Mouse (Mus musculus) adrenal gland (tissue): ENCODE data around the gene Snx6.
"Not testable (repeated sequence)": the region's sequence is repeated elsewhere in the genome, so short reads cannot be mapped to it uniquely, and the experiment has no call there.

Experiments used
- intact Hi-C: fragments of 180-260 bp; cut with DNase I; formaldehyde crosslinking; loops from one replicate; pipeline ENCODE4 v1.15.1; 2025

Gene Snx6

DNA sequence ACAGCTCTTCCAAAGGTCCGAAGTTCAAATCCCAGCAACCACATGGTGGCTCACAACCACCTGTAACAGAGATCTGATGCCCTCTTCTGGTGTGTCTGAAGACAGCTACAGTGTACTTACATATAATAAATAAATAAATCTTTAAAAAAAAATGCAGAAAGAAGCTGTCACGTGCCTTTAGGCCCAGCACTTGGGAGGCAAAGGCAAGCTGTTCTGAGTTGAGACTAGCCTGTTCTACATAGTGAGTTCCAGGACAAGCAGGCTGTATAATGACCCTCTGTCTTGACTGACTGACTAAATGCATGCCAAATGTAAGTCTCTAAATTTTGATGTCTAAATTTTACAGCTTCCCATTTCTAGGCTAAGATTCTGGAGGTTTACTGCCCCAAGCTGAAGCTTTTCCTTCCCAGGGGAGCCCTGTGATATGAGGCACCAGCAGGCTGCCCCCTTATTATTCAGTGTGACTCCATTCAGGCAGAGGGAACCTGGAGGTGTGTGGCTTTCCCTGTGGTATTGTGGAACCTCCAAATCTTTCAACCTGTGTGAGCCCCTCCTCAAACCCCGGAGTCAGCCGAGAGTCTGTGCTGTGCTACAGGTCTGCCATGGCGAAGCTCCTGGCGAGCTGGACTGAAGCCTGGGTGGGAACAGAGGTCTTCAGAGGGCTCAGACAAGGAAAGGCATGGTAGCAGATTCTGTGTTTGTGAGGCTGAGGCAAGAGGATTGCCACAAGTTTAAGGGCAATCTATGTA is 9.9 kb upstream of the Snx6 start:
- intact Hi-C loops: no loop called here

DNA sequence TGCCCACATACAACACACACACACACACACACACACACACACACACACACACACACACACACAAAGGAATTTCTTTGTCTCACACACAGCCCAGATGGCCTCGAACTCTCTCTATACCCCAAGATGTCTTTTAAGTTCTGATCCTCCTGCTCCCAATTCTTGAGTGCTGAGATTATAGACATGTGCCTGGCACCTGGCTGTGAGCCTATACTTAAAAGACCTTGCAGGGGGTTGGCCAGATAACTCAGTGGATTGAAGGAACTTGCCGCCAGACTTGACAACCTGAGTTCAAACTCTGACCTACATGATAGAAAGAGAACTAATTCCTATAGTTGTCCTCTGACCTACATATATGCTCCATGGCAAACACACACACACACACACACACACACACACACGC is 8.0 kb upstream of the Snx6 start:
- intact Hi-C loops: no loop called here

DNA sequence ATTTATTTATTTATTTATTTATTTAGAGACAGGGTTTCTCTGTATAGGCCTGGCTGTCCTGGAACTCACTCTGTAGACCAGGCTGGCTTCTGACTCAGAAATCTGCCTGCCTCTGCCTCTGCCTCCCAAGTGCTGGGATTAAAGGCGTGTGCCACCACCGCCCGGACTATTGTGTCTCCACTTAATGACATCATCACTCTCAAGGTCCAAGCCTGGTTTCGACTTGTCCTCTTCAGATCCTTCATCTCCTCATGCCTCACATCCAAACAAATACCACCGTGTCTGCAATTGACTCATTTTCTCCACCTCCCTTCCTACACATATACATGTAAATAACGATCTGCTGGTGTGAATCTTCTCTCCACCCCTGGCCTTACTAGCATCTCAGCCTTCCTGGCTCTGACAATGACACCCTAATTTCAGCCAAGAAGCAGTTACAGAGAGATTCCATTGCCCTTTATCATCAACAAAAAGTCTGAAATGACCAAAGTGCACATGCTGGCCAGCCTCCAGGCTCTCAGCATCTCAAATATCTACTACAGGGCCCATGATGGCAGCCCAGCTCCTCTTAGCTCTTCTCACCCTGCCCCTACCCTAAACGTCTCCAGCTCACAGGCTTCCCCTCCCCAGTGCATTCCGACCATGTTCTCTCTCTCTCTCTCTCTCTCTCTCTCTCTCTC is 1.2 kb upstream of the Snx6 start:
- intact Hi-C loops: no loop called here

DNA sequence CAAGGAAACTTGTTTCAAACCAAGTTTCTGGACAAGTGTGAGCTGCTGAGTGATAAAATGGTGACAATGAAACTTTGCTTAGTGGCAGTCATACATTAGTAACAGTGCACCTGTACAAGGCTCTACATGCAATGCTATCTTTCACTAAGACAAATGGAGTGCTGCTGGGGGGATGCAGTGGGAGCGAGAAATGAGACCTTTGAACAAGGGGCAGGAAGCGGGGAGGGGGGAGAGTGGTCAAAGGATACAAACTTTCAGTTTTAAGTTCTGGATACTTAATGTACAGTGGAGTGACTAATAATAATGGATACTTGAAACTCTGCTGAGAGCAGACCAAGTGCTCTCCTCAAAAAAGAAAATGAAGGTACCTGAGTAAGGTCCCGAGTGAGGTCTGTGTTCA is 1.1 kb downstream of the Snx6 start:
- intact Hi-C loops: no loop called here

GRCm38 (mm10) chr12:54791465-54791864 is 4.0 kb downstream of the Snx6 start:
- intact Hi-C loops: no loop called here

GRCm38 (mm10) chr12:54789346-54790143 is 6.0 kb downstream of the Snx6 start:
- intact Hi-C loops: no loop called here

DNA sequence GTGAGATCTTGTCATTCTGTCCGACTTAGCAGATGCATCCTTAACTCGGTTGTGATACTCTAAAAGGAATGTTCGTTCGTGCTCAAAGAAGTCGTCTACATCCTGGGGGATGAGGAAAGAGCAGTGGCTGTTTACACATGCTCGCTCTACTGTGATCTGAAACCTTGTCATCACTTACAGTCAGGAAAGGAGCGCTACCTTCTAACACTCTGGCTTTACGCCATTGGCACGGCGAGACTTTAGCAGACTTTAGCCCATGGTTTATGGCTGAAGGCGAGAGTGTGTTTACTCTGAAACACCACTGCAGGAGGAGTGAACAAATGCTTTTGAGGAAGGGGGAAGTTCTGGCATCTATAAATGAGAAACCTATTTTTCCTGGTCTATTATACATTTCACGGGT is 31.9 kb downstream of the Snx6 start:
- intact Hi-C loops: no loop called here

- intact Hi-C loops: no loop called here
Observed at GRCm38 (mm10) chr12:54760676-54761075, 34.8 kb downstream of the Snx6 start.

- intact Hi-C loops: no loop called here
Observed at GRCm38 (mm10) chr12:54758846-54759245, 36.7 kb downstream of the Snx6 start.

GRCm38 (mm10) chr12:54748647-54749046 is 46.9 kb downstream of the Snx6 start:
- intact Hi-C loops: no loop called here

DNA sequence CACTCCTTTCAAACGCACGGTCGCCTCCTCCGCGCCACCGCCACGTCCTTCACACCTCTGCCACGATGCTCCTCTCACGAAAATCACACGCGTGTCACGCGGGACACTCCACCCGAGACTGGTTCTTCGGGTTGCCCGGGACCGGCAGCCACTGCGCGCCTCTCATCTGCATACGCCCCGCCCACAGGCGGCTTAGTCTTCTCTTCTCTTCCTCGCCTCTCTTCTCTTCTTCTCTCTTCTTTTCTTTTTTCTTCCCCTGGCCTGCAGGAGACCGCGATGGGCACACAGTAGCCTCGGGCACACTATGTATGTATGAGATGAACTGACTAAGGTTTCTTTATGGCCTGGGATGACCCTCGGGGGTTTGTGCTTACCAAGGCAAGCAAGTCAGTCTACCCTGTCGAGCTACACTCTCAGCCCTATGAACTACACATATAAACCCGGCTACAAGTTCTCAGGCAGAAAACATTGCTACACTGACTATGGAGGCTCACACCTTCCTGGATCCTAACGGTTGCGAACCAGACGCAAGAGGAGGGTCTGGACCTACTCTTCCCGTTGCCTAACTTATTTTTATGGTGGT is 56.8 kb downstream of the Snx6 start:
- intact Hi-C loops: not testable (repeated sequence)

- intact Hi-C loops: not testable (repeated sequence)
Observed at GRCm38 (mm10) chr12:54737891-54738660, 57.4 kb downstream of the Snx6 start.

- intact Hi-C loops: not testable (repeated sequence)
Observed at GRCm38 (mm10) chr12:54734307-54735131, 61.0 kb downstream of the Snx6 start.

DNA sequence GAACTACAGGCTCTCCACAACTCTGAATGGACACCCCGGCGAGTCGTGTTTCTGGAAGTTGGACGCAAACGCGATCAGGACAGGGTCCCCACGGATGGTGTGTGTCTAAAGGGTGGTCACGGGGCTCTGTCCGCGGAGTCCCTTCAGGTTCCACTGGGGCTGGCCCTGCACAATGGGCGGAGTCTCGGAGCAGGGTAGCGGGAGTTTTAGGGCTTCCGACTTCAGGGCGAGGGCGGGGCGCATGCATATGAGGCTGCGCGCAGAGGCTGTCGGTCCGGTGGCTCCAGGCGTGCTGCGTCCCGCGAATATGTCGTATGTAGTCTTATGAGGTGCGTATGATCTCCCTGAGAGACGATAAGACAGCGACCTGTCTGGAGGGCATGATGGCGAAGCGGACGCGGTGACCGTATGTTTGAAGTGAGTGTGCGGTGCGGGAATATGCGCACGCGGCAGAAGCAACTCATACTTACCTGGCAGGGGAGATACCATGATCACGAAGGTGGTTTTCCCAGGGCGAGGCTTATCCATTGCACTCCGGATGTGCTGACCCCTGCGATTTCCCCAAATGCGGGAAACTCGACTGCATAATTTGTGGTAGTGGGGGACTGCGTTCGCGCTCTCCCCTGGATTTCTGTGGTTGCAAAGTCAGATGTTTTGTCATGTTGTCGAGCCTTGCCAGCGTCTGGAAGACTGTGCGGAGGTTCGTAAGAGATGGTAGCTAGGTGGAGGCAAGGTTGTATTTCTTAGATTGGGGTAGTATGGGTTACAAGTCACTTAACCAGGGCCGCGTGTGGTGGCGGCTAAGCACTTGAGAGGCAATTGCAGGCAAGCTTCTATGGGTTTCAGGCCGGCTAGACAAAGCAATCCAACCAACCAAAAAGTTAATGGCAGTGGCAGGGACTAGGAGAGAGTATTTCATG is 66.1 kb downstream of the Snx6 start:
- intact Hi-C loops: not testable (repeated sequence)

- intact Hi-C loops: not testable (repeated sequence)
Observed at GRCm38 (mm10) chr12:54718871-54719786, 76.4 kb downstream of the Snx6 start.

DNA sequence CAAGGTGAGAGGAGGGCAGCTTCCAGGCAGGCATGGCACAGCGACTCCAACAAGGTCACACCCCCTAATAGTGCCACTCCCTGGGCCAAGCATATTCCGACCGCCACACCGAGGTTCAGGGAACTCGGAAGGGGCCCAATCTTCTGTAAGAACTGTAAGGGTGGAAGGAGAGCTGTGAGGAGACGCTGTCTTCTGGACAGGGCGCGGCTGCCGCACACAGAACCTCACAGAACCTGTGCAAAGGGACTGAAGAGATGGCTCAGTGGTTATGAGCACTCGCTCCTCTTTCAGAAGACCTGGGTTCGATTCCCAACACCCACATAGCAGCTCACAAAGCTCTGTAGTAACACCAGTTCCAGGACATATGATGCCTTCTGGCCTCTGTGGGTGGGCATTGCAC is 78.0 kb downstream of the Snx6 start:
- intact Hi-C loops: not testable (repeated sequence)

GRCm38 (mm10) chr12:54713822-54714626 is 81.5 kb downstream of the Snx6 start:
- intact Hi-C loops: not testable (repeated sequence)
